Mouse (Mus musculus): ENCODE measurements around the gene Cog5.

The Cog5 gene

GRCm38 (mm10) chr12:31983769-31984168, 329.1 kb downstream of the Cog5 start:
- no peak for DNase-seq (ENCODE audit: low read depth)

- DNase-seq (ENCODE audit: low read depth), result no peak
Measured at GRCm38 (mm10) chr12:31984206-31984605, 329.5 kb downstream of the Cog5 start.

GRCm38 (mm10) chr12:31984664-31985063, 330.0 kb downstream of the Cog5 start:
- no peak for DNase-seq (ENCODE audit: low read depth)

GRCm38 (mm10) chr12:31985738-31986137, 331.1 kb downstream of the Cog5 start:
- DNase-seq (ENCODE audit: low read depth), result no peak

- no peak for DNase-seq (ENCODE audit: low read depth)
Measured at GRCm38 (mm10) chr12:31986463-31986862, 331.8 kb downstream of the Cog5 start.
